Mouse (Mus musculus) cerebellum, adult 2 months (tissue): ENCODE measurements at regions not wholly inside any gene's neighbourhood (a gene's known extent, or its start where the extent isn't known, plus 50 kb on each side); places are given as distances from the start of the nearest gene placed in this dataset.

ENCODE experiments used
- CTCF ChIP-seq: fragments of 200-500 bp; IDR thresholded peaks from 2 replicates; pipeline ENCODE4 v1.5.1; 2011; ENCODE audit warnings: low read depth, mild to moderate bottlenecking, control low read depth, low read length, moderate library complexity, borderline replicate concordance; ENCODE audit not compliant: insufficient read depth
- POLR2A ChIP-seq: fragments of 200-500 bp; IDR thresholded peaks from 2 replicates; pipeline ENCODE4 v1.6.1; 2011; ENCODE audit warnings: low read length, control low read depth, borderline replicate concordance; ENCODE audit not compliant: insufficient read depth

GRCm38 (mm10) chr16:25517114-25517868, 166.3 kb upstream of the Trp63 start:
- no peak for TF ChIP-seq POLR2A
- no peak for TF ChIP-seq CTCF
